Mouse (Mus musculus) midbrain, embryonic 12.5 days (tissue): Measurements from ENCODE around the gene Scap. TPM values are rescaled to one million over a fixed set of nuclear protein-coding genes. Genes with fewer than 3 reads are reported as not detected.
"Not testable (repeated sequence)": the region's sequence is repeated elsewhere in the genome, so short reads cannot be mapped to it uniquely, and the experiment has no call there.

Source experiments
- ATAC-seq: fragments of 200-750 bp; cut with Nextera tagmentation; 2 replicates; pipeline ENCODE4 v1.8.0; 2017; ENCODE audit warnings: low read depth, moderate TSS enrichment, moderate library complexity; ENCODE audit not compliant: low FRiP score
- H3K27ac ChIP-seq: fragments of 300-500 bp; sonication (generic); replicated peaks from 2 replicates; pipeline ENCODE4 v1.5.1; 2016; ENCODE audit warnings: mild to moderate bottlenecking
- H3K27me3 ChIP-seq: fragments of 300-500 bp; sonication (generic); 2 replicates; pipeline ENCODE4 v1.6.1; 2016; ENCODE audit warnings: mild to moderate bottlenecking
- H3K36me3 ChIP-seq: fragments of 300-500 bp; sonication (generic); 2 replicates; pipeline ENCODE4 v1.6.1; 2016
- H3K4me1 ChIP-seq: fragments of 300-500 bp; sonication (generic); 2 replicates; pipeline ENCODE4 v1.6.1; 2016
- H3K4me2 ChIP-seq: fragments of 300-500 bp; sonication (generic); replicated peaks from 2 replicates; pipeline ENCODE4 v1.6.1; 2016; ENCODE audit warnings: mild to moderate bottlenecking, moderate library complexity
- H3K4me3 ChIP-seq: fragments of 300-500 bp; sonication (generic); 2 replicates; pipeline ENCODE4 v1.5.1; 2016; ENCODE audit warnings: mild to moderate bottlenecking
- H3K9ac ChIP-seq: fragments of 300-500 bp; sonication (generic); replicated peaks from 2 replicates; pipeline ENCODE4 v1.6.1; 2016; ENCODE audit warnings: mild to moderate bottlenecking, moderate library complexity
- H3K9me3 ChIP-seq: fragments of 300-500 bp; sonication (generic); 2 replicates; pipeline ENCODE4 v1.6.1; 2016; ENCODE audit warnings: mild to moderate bottlenecking
- WGBS: fragments of 180-500 bp; shearing (Covaris S2); methylation state at CpG from one replicate; pipeline ENCODE4 v1.1.7; 2016; 5-methylcytosine and 5-hydroxymethylcytosine counted together
- polyA plus RNA-seq: library from polyadenylated mRNA; unstranded; fragments of >200 nt; fragmentation: Nextera tagmentation; extraction: Ambion mirVana; gene quantifications from 2 replicates; pipeline ENCODE4 v1.2.1, GENCODE M21; 2016

Scap gene
- polyA plus RNA-seq, 1 experiment from 2014 or later: 44.2 TPM

GRCm38 (mm10) chr9:110362337-110362736, 29.2 kb downstream of the Scap start:
- no peaks in the 10 kb centered on the region for H3K27me3 ChIP-seq
- H3K9me3 ChIP-seq: no peaks in the 10 kb centered on the region
- H3K9ac ChIP-seq: no peak overlapping the region
- no peaks in the 10 kb centered on the region for H3K4me1 ChIP-seq
- ATAC-seq: no peak
- peaks cover 31% of the 10 kb centered on the region; the same call in 1 of the 2 replicates for H3K36me3 ChIP-seq
- H3K27ac ChIP-seq: no peak overlapping the region
- no peak overlapping the region for H3K4me3 ChIP-seq
- WGBS: 86% methylated on average over 10 of the region's 10 CpGs
- no peak overlapping the region for H3K4me2 ChIP-seq

- no peak for ATAC-seq
- H3K9ac ChIP-seq: no peak overlapping the region
- H3K4me3 ChIP-seq: no peak overlapping the region
Observed at GRCm38 (mm10) chr9:110366746-110367145, 33.7 kb downstream of the Scap start.

GRCm38 (mm10) chr9:110369860-110370259, 36.8 kb downstream of the Scap start:
- Histone ChIP-seq H3K4me2 (no peak overlapping the region), H3K27ac (no peak overlapping the region), H3K4me1 (no peaks in the 10 kb centered on the region), H3K4me3 (no peak overlapping the region), H3K27me3 (no peaks in the 10 kb centered on the region), H3K9me3 (no peaks in the 10 kb centered on the region), H3K9ac (no peak overlapping the region), H3K36me3 (peaks cover 33% of the 10 kb centered on the region)
- no peak for ATAC-seq
- 94% methylated on average over 3 of the region's 3 CpGs for WGBS

More at GRCm38 (mm10) chr9:110366746-110367145, 33.7 kb downstream of the Scap start:
- no peak overlapping the region for H3K4me2 ChIP-seq
- WGBS: 79% methylated on average over 5 of the region's 5 CpGs
- H3K36me3 ChIP-seq: peaks cover 33% of the 10 kb centered on the region; the same call in 1 of the 2 replicates
- H3K27me3 ChIP-seq: no peaks in the 10 kb centered on the region
- no peaks in the 10 kb centered on the region for H3K4me1 ChIP-seq
- H3K27ac ChIP-seq: no peak overlapping the region
- no peaks in the 10 kb centered on the region for H3K9me3 ChIP-seq

GRCm38 (mm10) chr9:110373871-110374270, 40.8 kb downstream of the Scap start:
- Histone ChIP-seq H3K9ac (no peak overlapping the region), H3K4me3 (no peak overlapping the region), H3K27me3 (no peaks in the 10 kb centered on the region), H3K9me3 (no peaks in the 10 kb centered on the region), H3K4me2 (no peak overlapping the region), H3K27ac (no peak overlapping the region), H3K36me3 (peaks cover 46% of the 10 kb centered on the region), H3K4me1 (no peaks in the 10 kb centered on the region)
- 94% methylated on average over 13 of the region's 13 CpGs for WGBS
- ATAC-seq: no peak

DNA sequence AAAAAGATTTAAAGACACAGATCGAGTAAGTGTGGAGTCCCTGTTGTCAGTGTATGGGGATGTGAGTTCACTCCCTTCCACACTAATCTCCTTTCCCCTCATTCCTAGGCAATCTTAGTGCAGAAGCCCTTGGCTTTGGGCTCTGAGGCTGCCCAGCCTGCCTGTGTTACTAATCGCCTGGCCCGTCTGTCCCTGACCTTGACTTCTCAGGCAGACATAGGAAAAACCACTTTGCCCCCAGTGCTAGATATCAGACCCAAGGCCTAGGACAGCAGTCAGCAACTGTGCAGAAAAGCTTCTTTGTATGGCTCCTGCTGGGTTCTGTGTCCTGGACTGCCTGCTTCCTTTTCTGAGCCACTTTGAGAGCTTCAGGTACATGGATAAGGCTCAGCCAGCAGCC, 42.6 kb downstream of the Scap start:
- no peaks in the 10 kb centered on the region for H3K9me3 ChIP-seq
- no peak for ATAC-seq
- H3K27ac ChIP-seq: no peak overlapping the region
- H3K4me1 ChIP-seq: no peaks in the 10 kb centered on the region
- no peak overlapping the region for H3K4me2 ChIP-seq
- H3K36me3 ChIP-seq: peaks cover 64% of the 10 kb centered on the region
- H3K4me3 ChIP-seq: no peak overlapping the region
- no peaks in the 10 kb centered on the region for H3K27me3 ChIP-seq
- no peak overlapping the region for H3K9ac ChIP-seq
- WGBS: 98% methylated on average over 3 of the region's 3 CpGs

- not testable (repeated sequence) for H3K4me2 ChIP-seq, ATAC-seq, H3K27me3 ChIP-seq, H3K9me3 ChIP-seq, H3K4me1 ChIP-seq, H3K4me3 ChIP-seq, H3K27ac ChIP-seq, H3K9ac ChIP-seq
- H3K36me3 ChIP-seq: peaks cover 79% of the 10 kb centered on the region
- 94% methylated on average over 15 of the region's 15 CpGs for WGBS
Observed at GRCm38 (mm10) chr9:110377655-110378054, 44.6 kb downstream of the Scap start.

- no peaks in the 10 kb centered on the region for H3K4me1 ChIP-seq
- H3K9ac ChIP-seq: no peak overlapping the region
- no peaks in the 10 kb centered on the region for H3K27me3 ChIP-seq
- no peak overlapping the region for H3K4me3 ChIP-seq
- no peak overlapping the region for H3K4me2 ChIP-seq
- 95% methylated on average over 8 of the region's 8 CpGs for WGBS
- no peak overlapping the region for H3K27ac ChIP-seq
- peaks cover 79% of the 10 kb centered on the region for H3K36me3 ChIP-seq
- ATAC-seq: no peak
- H3K9me3 ChIP-seq: no peaks in the 10 kb centered on the region
Observed at GRCm38 (mm10) chr9:110379361-110379760, 46.3 kb downstream of the Scap start.

DNA sequence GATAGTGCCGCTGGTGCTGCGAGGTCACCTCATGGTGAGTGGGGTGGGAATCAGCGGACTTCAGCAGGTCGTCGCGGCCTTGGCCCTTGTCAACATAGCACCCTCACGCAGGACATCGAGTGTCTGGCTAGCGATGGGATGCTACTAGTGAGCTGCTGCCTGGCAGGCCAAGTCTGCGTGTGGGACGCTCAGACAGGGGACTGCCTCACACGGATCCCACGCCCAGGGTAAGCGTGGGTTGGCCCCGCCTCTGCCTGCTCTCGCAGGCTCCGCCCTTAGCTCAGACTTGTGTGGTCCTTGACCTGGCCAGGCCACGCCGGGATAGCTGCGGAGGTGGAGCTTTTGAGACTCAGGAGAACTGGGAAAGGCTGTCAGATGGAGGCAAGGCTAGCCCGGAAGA, 47.6 kb downstream of the Scap start:
- Histone ChIP-seq H3K4me1 (no peaks in the 10 kb centered on the region), H3K27me3 (no peaks in the 10 kb centered on the region), H3K4me3 (no peak overlapping the region), H3K27ac (no peak overlapping the region), H3K9ac (no peak overlapping the region), H3K4me2 (no peak overlapping the region), H3K36me3 (peaks cover 86% of the 10 kb centered on the region), H3K9me3 (no peaks in the 10 kb centered on the region)
- WGBS: 49% methylated on average over 21 of the region's 21 CpGs
- ATAC-seq: peak; percentile 52

DNA sequence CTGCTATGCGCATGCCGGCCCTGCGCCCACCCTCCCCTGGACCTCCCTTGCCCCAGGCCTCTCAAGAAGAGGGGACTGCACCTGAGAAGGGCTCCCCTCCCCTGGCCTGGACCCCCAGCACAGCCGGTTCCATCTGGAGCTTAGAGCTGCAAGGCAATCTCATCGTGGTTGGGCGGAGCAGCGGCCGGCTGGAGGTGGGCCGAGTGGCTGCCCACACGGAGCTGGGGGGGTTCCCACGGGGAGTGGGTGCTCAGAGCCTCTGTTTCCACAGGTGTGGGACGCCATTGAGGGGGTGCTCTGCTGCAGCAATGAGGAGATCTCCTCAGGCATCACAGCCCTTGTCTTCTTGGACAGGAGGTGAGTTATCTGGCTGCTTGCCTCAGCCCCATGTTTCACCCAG, 48.2 kb downstream of the Scap start:
- Histone ChIP-seq H3K4me1 (no peaks in the 10 kb centered on the region), H3K27ac (no peak overlapping the region), H3K27me3 (no peaks in the 10 kb centered on the region), H3K9ac (no peak overlapping the region), H3K9me3 (no peaks in the 10 kb centered on the region), H3K4me2 (no peak overlapping the region), H3K36me3 (peaks cover 92% of the 10 kb centered on the region), H3K4me3 (no peak overlapping the region)
- WGBS: 81% methylated on average over 12 of the region's 12 CpGs
- no peak for ATAC-seq

- Histone ChIP-seq H3K27me3 (no peaks in the 10 kb centered on the region), H3K27ac (no peak overlapping the region), H3K9me3 (no peaks in the 10 kb centered on the region), H3K9ac (no peak overlapping the region), H3K4me1 (no peaks in the 10 kb centered on the region), H3K4me3 (no peak overlapping the region), H3K36me3 (peaks cover 95% of the 10 kb centered on the region), H3K4me2 (no peak overlapping the region)
- no peak for ATAC-seq
- 91% methylated on average over 7 of the region's 7 CpGs for WGBS
Observed at GRCm38 (mm10) chr9:110384369-110384929, 51.4 kb downstream of the Scap start.

DNA sequence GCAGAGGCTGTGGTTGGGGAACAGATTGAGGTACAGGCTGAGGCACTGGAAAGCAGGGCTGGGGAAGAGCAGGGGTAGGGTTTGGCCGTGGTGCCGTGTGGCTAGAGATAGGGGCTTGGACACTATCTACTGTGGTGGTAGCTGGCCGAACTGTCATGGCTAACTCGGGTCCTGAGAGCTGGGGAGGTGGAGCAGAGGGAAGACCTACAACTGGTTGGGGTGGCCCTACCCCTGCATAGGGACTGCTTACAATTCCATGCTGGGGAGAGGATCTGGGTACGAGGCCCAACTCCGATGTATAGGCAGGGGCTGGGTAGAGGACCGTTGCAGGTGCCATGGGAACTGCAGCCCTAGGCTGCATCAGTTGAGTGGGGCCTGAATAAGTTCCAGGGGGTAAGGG, 54.9 kb downstream of the Scap start:
- H3K36me3 ChIP-seq: peaks cover 99% of the 10 kb centered on the region
- H3K4me3 ChIP-seq: no peak overlapping the region
- H3K4me2 ChIP-seq: no peak overlapping the region
- ATAC-seq: no peak
- no peaks in the 10 kb centered on the region for H3K9me3 ChIP-seq
- H3K4me1 ChIP-seq: no peaks in the 10 kb centered on the region
- H3K9ac ChIP-seq: no peak overlapping the region
- 93% methylated on average over 7 of the region's 7 CpGs for WGBS
- H3K27ac ChIP-seq: no peak overlapping the region
- H3K27me3 ChIP-seq: no peaks in the 10 kb centered on the region

DNA sequence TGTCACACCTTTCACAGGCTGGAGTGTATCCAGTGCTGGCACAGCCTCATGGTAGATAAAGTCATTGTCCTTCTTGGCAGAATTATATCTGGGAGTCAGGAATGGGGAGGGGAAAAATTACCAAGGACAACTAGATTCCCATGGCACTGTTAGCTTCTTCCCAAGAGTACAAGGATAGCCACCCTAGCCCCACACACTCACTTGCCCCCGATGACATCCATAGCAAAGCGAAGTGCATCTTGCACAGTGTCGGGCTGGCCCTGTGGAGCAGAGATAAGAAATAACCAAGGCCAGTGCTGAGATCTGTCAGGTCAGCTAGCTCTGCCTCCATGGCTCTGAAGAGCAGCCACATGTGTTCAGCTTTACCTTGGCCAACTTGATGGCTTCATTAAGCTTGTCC, 57.8 kb downstream of the Scap start:
- no peak overlapping the region for H3K27ac ChIP-seq
- H3K9ac ChIP-seq: no peak overlapping the region
- ATAC-seq: no peak
- no peaks in the 10 kb centered on the region for H3K4me1 ChIP-seq
- peaks cover 95% of the 10 kb centered on the region for H3K36me3 ChIP-seq
- 98% methylated on average over 3 of the region's 3 CpGs for WGBS
- no peaks in the 10 kb centered on the region for H3K9me3 ChIP-seq
- H3K4me2 ChIP-seq: no peak overlapping the region
- H3K27me3 ChIP-seq: no peaks in the 10 kb centered on the region
- H3K4me3 ChIP-seq: no peak overlapping the region

GRCm38 (mm10) chr9:110393295-110393694, 60.2 kb downstream of the Scap start:
- Histone ChIP-seq H3K36me3 (peaks cover 91% of the 10 kb centered on the region), H3K9me3 (no peaks in the 10 kb centered on the region), H3K4me2 (no peak overlapping the region), H3K27me3 (no peaks in the 10 kb centered on the region), H3K9ac (no peak overlapping the region), H3K4me1 (no peaks in the 10 kb centered on the region), H3K4me3 (no peak overlapping the region), H3K27ac (no peak overlapping the region)
- ATAC-seq: no peak
- WGBS: 92% methylated on average over 4 of the region's 4 CpGs
